Mouse (Mus musculus) MEL (cell line): ENCODE data around the gene Rab4b. TPM values are rescaled to one million over a fixed set of nuclear protein-coding genes. Genes with fewer than 3 reads are reported as not detected.

Source experiments
- DNase-seq: peaks from one replicate; pipeline ENCODE4 v3.0.0; 2011; ENCODE audit warnings: low read depth, low spot score
- H3K27ac ChIP-seq: 2 replicates; pipeline ENCODE4 v1.5.1; 2012; ENCODE audit warnings: low read depth, mild to moderate bottlenecking, control low read depth, low read length, moderate library complexity; ENCODE audit not compliant: control insufficient read depth
- H3K27me3 ChIP-seq, 2 experiments: fragments of 150-350 bp in 1 of 2; sonication (generic) in 1 of 2; 2 replicates each; pipeline ENCODE4 v1.6.1; 2012; ENCODE audit warnings: low read length in 2 of 2, mild to moderate bottlenecking in 2 of 2, improper control_type of control experiment in 1 of 2, moderate library complexity in 1 of 2; ENCODE audit not compliant: insufficient read depth in 2 of 2, control insufficient read depth in 1 of 2
- H3K36me3 ChIP-seq, 2 experiments: 2 replicates each; pipeline ENCODE4 v1.6.1; 2012 to 2014; ENCODE audit warnings: low read length in 2 of 2, improper control_type of control experiment in 1 of 2, inconsistent platforms in 1 of 2, mild to moderate bottlenecking in 1 of 2; ENCODE audit not compliant: insufficient read depth in 2 of 2, control insufficient read depth in 1 of 2
- H3K4me1 ChIP-seq, 2 experiments: fragments of 150-350 bp in 1 of 2; sonication (generic) in 1 of 2; 2 replicates each; pipeline ENCODE4 v1.6.1; 2012; ENCODE audit warnings: low read length in 2 of 2, improper control_type of control experiment in 1 of 2, mild to moderate bottlenecking in 1 of 2; ENCODE audit not compliant: insufficient read depth in 2 of 2, control insufficient read depth in 1 of 2
- H3K4me3 ChIP-seq, 2 experiments: fragments of 150-350 bp in 1 of 2; sonication (generic) in 1 of 2; 2 replicates each; pipeline ENCODE4 v1.5.1; 2012; ENCODE audit warnings: low read depth in 2 of 2, low read length in 2 of 2, mild to moderate bottlenecking in 2 of 2, moderate library complexity in 2 of 2, control low read depth in 1 of 2, improper control_type of control experiment in 1 of 2; ENCODE audit not compliant: control insufficient read depth in 1 of 2, insufficient read depth in 1 of 2
- H3K79me2 ChIP-seq: 2 replicates; pipeline ENCODE4 v1.6.1; 2012; ENCODE audit warnings: mild to moderate bottlenecking, low read length, moderate library complexity; ENCODE audit not compliant: control insufficient read depth, poor library complexity, insufficient read depth
- H3K9ac ChIP-seq: 2 replicates; pipeline ENCODE4 v1.6.1; 2012; ENCODE audit warnings: low read depth, mild to moderate bottlenecking, control low read depth, low read length, moderate library complexity; ENCODE audit not compliant: control insufficient read depth, poor library complexity, severe bottlenecking
- H3K9me3 ChIP-seq: fragments of 150-350 bp; sonication (generic); replicated peaks from 2 replicates; pipeline ENCODE4 v1.6.1; 2012; ENCODE audit warnings: mild to moderate bottlenecking, low read length, improper control_type of control experiment, moderate library complexity; ENCODE audit not compliant: insufficient read depth
- BHLHE40 ChIP-seq: IDR thresholded peaks from 2 replicates; pipeline ENCODE4 v1.6.1; 2012; ENCODE audit warnings: low read depth, mild to moderate bottlenecking, inconsistent platforms, low read length, improper control_type of control experiment, borderline replicate concordance
- E2F4 ChIP-seq: IDR thresholded peaks from 2 replicates; pipeline ENCODE4 v1.6.1; 2011; ENCODE audit warnings: low read depth, low read length, improper control_type of control experiment, borderline replicate concordance
- EP300 ChIP-seq, 2 experiments: IDR thresholded peaks; 2 replicates each; pipeline ENCODE4 v1.6.1; 2011; ENCODE audit warnings: improper control_type of control experiment in 2 of 2, low read length in 2 of 2, low read depth in 1 of 2, mild to moderate bottlenecking in 1 of 2
- KAT2A ChIP-seq: conservative IDR thresholded peaks from 2 replicates; pipeline ENCODE4 v1.6.1; 2012; ENCODE audit warnings: low read depth, low read length, improper control_type of control experiment, inconsistent platforms
- MAFK ChIP-seq: IDR thresholded peaks from 2 replicates; pipeline ENCODE4 v1.6.1; 2011; ENCODE audit warnings: low read depth, mild to moderate bottlenecking, low read length, improper control_type of control experiment, borderline replicate concordance
- MAZ ChIP-seq: IDR thresholded peaks from 2 replicates; pipeline ENCODE4 v1.6.1; 2012; ENCODE audit warnings: low read depth, mild to moderate bottlenecking, inconsistent platforms, low read length, improper control_type of control experiment
- MEF2A ChIP-seq: IDR thresholded peaks from 2 replicates; pipeline ENCODE4 v1.6.1; 2014; ENCODE audit warnings: low read depth, mild to moderate bottlenecking, inconsistent platforms, low read length, improper control_type of control experiment; ENCODE audit not compliant: poor library complexity, insufficient replicate concordance, severe bottlenecking; ENCODE audit errors: extremely low read depth
- MYB ChIP-seq: IDR thresholded peaks from 2 replicates; pipeline ENCODE4 v1.6.1; 2011; ENCODE audit warnings: mild to moderate bottlenecking, low read depth, low read length, improper control_type of control experiment
- NELFE ChIP-seq: IDR thresholded peaks from 2 replicates; pipeline ENCODE4 v1.6.1; 2011; ENCODE audit warnings: low read depth, low read length, improper control_type of control experiment
- NRF1 ChIP-seq: IDR thresholded peaks from 2 replicates; pipeline ENCODE4 v1.6.1; 2014; ENCODE audit warnings: low read depth, mild to moderate bottlenecking, inconsistent platforms, low read length, improper control_type of control experiment, moderate library complexity; ENCODE audit not compliant: poor library complexity, insufficient read depth, severe bottlenecking
- POLR2AphosphoS5 ChIP-seq: IDR thresholded peaks from 2 replicates; pipeline ENCODE4 v1.6.1; 2012; ENCODE audit warnings: low read depth, borderline replicate concordance, mild to moderate bottlenecking, inconsistent platforms, low read length, moderate library complexity, mixed read lengths
- RAD21 ChIP-seq: IDR thresholded peaks from 2 replicates; pipeline ENCODE4 v1.6.1; 2011; ENCODE audit warnings: mild to moderate bottlenecking, low read depth, low read length, improper control_type of control experiment
- RCOR1 ChIP-seq: IDR thresholded peaks from 2 replicates; pipeline ENCODE4 v1.6.1; 2012; ENCODE audit warnings: low read depth, mild to moderate bottlenecking, inconsistent platforms, low read length, improper control_type of control experiment
- SIN3A ChIP-seq: IDR thresholded peaks from 2 replicates; pipeline ENCODE4 v1.6.1; 2012; ENCODE audit warnings: low read length, improper control_type of control experiment, inconsistent platforms
- SMC3 ChIP-seq: IDR thresholded peaks from 2 replicates; pipeline ENCODE4 v1.6.1; 2011; ENCODE audit warnings: low read depth, low read length, improper control_type of control experiment
- TBP ChIP-seq: IDR thresholded peaks from 2 replicates; pipeline ENCODE4 v1.8.0; 2011; ENCODE audit warnings: low read depth, low read length, improper control_type of control experiment
- USF1 ChIP-seq: IDR thresholded peaks from 2 replicates; pipeline ENCODE4 v1.6.1; 2014; ENCODE audit warnings: low read depth, mild to moderate bottlenecking, inconsistent platforms, low read length, improper control_type of control experiment, moderate library complexity
- ZKSCAN1 ChIP-seq: IDR thresholded peaks from 2 replicates; pipeline ENCODE4 v1.6.1; 2012; ENCODE audit warnings: low read depth, mild to moderate bottlenecking, inconsistent platforms, low read length, improper control_type of control experiment, moderate library complexity
- polyA plus RNA-seq, 2 experiments: library from polyadenylated mRNA; stranded (reverse) in 1 of 2; unstranded in 1 of 2; fragments of >175 nt in 1 of 2; fragments of >200 nt in 1 of 2; gene quantifications; 2 replicates each; pipeline versions ENCODE4 v1.2.1 to v1.2.4; 2012; ENCODE audit warnings: low replicate concordance in 2 of 2, low read depth in 1 of 2; ENCODE audit not compliant: insufficient read length in 2 of 2, insufficient read depth in 1 of 2, missing spikeins in 1 of 2
- total RNA-seq: library from RNA; depleted of rRNA; stranded (reverse); fragments of 300-350 nt; gene quantifications from 2 replicates; pipeline ENCODE4 v1.2.3, GENCODE M21; 2012

The Rab4b gene
- total and polyA plus RNA-seq, 3 experiments, result 6.7 to 32.6 TPM; not detected in 1

GRCm38 (mm10) chr7:27195681-27196611 is 17.2 kb upstream of the Rab4b start, which contains the start of the genes BC024978 and Snrpa (continued):
- TF ChIP-seq MAFK, result no peak
- peak; percentile 77; the same call in 1 of the 2 replicates for TF ChIP-seq KAT2A
- TF ChIP-seq BHLHE40, result peak; percentile 85
- no peak for TF ChIP-seq RAD21
- peak; percentile 22; the same call in 1 of the 2 replicates for TF ChIP-seq MAZ

- Histone ChIP-seq H3K4me3 (no peak overlapping the region), H3K79me2 (peaks cover 29% of the 10 kb centered on the region), H3K36me3 (peaks cover 16 to 26% of the 10 kb centered on the region in 2 experiments), H3K27ac (no peak overlapping the region), H3K9me3 (no peaks in the 10 kb centered on the region), H3K4me1 (peaks cover 6 to 14% of the 10 kb centered on the region in 2 experiments; a peak in 3 of 4 replicates), H3K27me3 (no peaks in the 10 kb centered on the region), H3K9ac (no peak overlapping the region)
- TF ChIP-seq EP300 (IDR thresholded peaks at IDR 0.05; ENCODE audit: low read depth in 1 of 2, low read length in 2 of 2), result no peak
- no peak for TF ChIP-seq SIN3A
- no peak for TF ChIP-seq MEF2A
- TF ChIP-seq USF1, result no peak
- TF ChIP-seq E2F4, result no peak
- TF ChIP-seq NELFE, result no peak
- TF ChIP-seq POLR2AphosphoS5, result no peak
- TF ChIP-seq RCOR1, result no peak
- TF ChIP-seq NRF1, result no peak
- no peak for TF ChIP-seq SMC3
- TF ChIP-seq TBP, result no peak
- no peak for TF ChIP-seq ZKSCAN1
- TF ChIP-seq MYB, result no peak
- TF ChIP-seq MAZ, result no peak
- DNase-seq, result no peak
These were observed 15.0 kb upstream of the Rab4b start for GRCm38 (mm10) chr7:27193731-27194130.
